Mouse (Mus musculus) cerebellum, postnatal 4 days (tissue): ENCODE results near the gene Il21r.

Experiments
- DNase-seq, 2 experiments: peaks; one replicate each; pipeline ENCODE4 v3.0.0; 2022; ENCODE audit warnings: low spot score in 2 of 2, mixed read lengths in 1 of 2

Il21r gene

GRCm38 (mm10) chr7:125638376-125638775 is 35.1 kb downstream of the Il21r start:
- DNase-seq, result no peak

DNA sequence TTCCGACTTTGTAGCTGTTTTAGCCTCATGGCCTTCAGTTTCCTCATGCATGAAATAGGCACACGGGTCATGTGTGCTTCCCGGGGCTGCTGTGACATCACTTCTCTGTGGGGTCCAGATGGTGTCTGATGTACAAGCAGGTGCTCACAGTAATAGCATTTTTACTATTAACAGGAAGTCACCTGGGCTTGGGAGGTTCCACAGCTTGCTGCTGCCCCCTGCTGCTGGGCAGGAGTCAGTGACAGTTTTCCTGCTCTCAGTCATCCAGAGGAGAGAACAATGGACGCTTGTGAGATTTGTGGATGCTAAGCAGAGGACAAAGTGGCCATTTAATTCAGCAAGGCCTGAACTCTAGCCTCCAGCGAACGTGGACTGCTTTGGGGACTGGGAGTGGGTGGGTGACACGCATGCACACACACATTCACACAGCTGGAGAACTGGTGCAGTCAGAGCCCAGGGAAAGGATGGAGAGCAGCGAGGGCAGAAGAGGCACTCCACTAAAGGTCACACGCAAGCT is 35.7 kb downstream of the Il21r start:
- peak; percentile 53 to 76 for DNase-seq

- DNase-seq, result no peak
Observed at GRCm38 (mm10) chr7:125643880-125644279, 40.7 kb downstream of the Il21r start.

GRCm38 (mm10) chr7:125645413-125645812 is 42.2 kb downstream of the Il21r start:
- peak in 1 of 2 experiments; percentile 8 for DNase-seq

DNA sequence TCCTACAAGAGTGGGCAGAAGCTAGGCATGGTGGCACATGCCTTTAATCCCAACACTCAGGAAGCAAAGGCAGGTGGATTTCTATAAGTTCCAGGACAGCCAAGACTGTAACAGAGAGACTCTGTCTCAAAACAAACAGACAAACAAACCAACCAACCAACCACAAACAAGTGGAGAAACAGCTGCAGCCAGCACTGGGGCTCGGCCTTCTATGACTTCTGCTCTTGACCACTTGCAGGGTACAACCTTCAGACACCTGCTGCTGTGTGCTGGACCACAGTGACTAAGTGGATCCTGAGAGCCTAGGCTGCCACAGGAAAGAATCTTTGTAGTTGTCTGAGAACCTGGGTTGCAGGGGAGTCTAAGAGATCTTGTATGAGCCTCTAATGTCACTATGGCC is 45.8 kb downstream of the Il21r start:
- DNase-seq, result no peak

DNA sequence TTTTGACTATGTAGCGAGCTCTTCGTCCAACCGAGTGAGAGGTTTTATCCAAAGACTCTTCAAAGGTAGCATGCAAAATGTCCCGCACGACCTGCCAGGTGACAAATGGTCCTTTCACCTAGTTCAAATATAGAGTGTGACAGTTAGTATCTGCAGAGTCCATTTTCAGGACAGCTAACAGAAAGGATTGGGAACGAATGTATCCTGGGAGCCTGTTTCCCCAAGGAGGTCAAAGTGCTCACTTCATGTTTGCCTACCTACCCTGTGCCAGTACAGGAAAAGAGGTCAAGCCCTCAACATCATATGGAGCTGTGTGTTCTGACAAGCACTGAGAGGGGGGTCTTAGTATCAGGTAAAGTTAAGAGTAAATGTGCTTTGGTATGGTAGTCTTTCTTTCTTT is 54.3 kb downstream of the Il21r start:
- DNase-seq, result no peak

- no peak for DNase-seq
Observed at GRCm38 (mm10) chr7:125663654-125664053, 60.4 kb downstream of the Il21r start.

DNA sequence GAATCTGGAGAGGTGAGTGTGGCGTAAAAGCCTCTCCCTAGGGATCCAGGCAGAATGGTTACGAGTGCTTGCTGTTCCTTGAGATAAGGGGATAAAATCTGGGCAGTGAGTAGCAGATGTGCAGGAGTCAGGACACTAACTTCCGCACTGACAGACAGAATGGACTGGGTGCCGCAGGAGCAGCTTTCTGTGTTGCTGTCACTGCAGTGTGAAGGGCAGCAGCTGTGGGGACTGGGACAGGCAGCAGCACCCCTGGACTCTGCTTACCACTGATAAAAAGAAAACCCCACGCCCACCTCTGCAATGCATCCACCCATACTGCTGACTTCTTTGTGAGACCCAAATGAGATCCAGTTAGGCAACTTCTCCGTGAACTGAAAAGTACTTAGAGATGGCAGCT is 67.6 kb downstream of the Il21r start:
- no peak for DNase-seq

DNA sequence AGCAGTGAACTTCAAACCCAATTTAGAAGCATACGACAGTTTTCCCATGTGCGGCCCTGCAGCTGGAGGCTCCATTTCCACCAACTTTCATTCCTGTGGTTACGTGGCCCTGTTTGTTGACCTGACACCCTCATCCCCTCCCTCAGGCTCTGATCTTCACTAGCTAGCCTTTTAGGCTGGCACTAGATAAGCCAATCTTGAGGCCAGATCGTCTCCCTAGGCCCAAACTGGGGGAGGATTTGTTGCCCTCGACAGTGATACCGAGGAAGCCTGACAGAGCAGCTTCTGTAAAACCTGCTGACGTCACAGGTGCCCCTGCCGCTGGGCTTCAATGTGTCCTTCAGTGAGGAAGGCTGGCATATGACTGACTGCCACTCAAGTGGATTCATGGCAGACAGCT is 68.2 kb downstream of the Il21r start:
- DNase-seq, result no peak

DNA sequence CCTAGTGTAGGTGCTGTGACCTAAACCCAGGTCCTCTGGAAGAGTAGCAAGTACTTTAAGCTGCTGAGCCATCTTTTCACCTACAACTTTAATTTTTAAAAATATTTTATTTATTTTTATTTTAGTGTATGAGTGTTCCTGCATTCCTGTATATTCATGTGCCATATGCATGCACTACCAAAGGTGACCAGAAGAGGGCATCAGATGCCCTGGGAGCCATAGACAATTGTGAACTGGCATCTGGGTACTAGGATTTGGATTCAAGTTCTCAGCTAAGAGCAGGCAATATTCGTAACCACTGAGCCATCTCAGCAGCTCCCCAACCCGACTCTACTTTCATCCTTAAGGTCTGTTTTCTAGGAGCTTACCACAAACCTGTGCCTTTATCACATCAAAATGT is 71.7 kb downstream of the Il21r start:
- peak in 1 of 2 experiments; percentile 52 for DNase-seq

GRCm38 (mm10) chr7:125678756-125679155 is 75.5 kb downstream of the Il21r start:
- no peak for DNase-seq

GRCm38 (mm10) chr7:125679936-125680335 is 76.7 kb downstream of the Il21r start:
- DNase-seq, result no peak
